Mouse (Mus musculus) ovary, postnatal 10 days (tissue): Measurements from ENCODE around the gene Pde3a.

Experiments used
- DNase-seq: peaks from one replicate; pipeline ENCODE4 v3.0.0; 2022; ENCODE audit warnings: low spot score

The Pde3a gene

GRCm38 (mm10) chr6:141248691-141249584, at the start of gene Pde3a:
Gene Pde3a (plus strand): TSS chr6:141249269.
- DNase-seq: no peak

- DNase-seq: no peak
Measured at GRCm38 (mm10) chr6:141200173-141200615, 48.9 kb upstream of the Pde3a start.

GRCm38 (mm10) chr6:141207531-141207930, 41.5 kb upstream of the Pde3a start:
- no peak for DNase-seq

GRCm38 (mm10) chr6:141208283-141208872, 40.7 kb upstream of the Pde3a start:
- DNase-seq: no peak

GRCm38 (mm10) chr6:141210021-141210420, 39.0 kb upstream of the Pde3a start:
- DNase-seq: no peak

- DNase-seq: no peak
Measured at GRCm38 (mm10) chr6:141221081-141221480, 28.0 kb upstream of the Pde3a start.

- DNase-seq: no peak
Measured at GRCm38 (mm10) chr6:141226851-141227657, 22.0 kb upstream of the Pde3a start.

GRCm38 (mm10) chr6:141227658-141228005, 21.4 kb upstream of the Pde3a start:
- no peak for DNase-seq

- DNase-seq: no peak
Measured at GRCm38 (mm10) chr6:141232756-141233382, 16.2 kb upstream of the Pde3a start.

GRCm38 (mm10) chr6:141241809-141242208, 7.3 kb upstream of the Pde3a start:
- DNase-seq: no peak

- DNase-seq: no peak
Measured at GRCm38 (mm10) chr6:141245089-141245488, 4.0 kb upstream of the Pde3a start.

- no peak for DNase-seq
Measured at GRCm38 (mm10) chr6:141246391-141246790, 2.7 kb upstream of the Pde3a start.

GRCm38 (mm10) chr6:141248081-141248480, 988 bp upstream of the Pde3a start:
- no peak for DNase-seq

- DNase-seq: peak; percentile 66
Measured at GRCm38 (mm10) chr6:141249585-141250295, 671 bp downstream of the Pde3a start.

- no peak for DNase-seq
Measured at GRCm38 (mm10) chr6:141250296-141250629, 1.2 kb downstream of the Pde3a start.

GRCm38 (mm10) chr6:141250984-141251383, 1.9 kb downstream of the Pde3a start:
- no peak for DNase-seq

- no peak for DNase-seq
Measured at GRCm38 (mm10) chr6:141252520-141252919, 3.5 kb downstream of the Pde3a start.

- no peak for DNase-seq
Measured at GRCm38 (mm10) chr6:141254956-141255355, 5.9 kb downstream of the Pde3a start.

GRCm38 (mm10) chr6:141256896-141257295, 7.8 kb downstream of the Pde3a start:
- DNase-seq: no peak

- DNase-seq: no peak
Measured at GRCm38 (mm10) chr6:141257434-141258202, 8.5 kb downstream of the Pde3a start.

- no peak for DNase-seq
Measured at GRCm38 (mm10) chr6:141265257-141265656, 16.2 kb downstream of the Pde3a start.
